Mouse (Mus musculus) brain, embryonic 14.5 days (tissue): ENCODE results near the gene Gmds.

ENCODE experiments used
- CTCF ChIP-seq: fragments of 200-500 bp; IDR thresholded peaks from 2 replicates; pipeline ENCODE4 v1.5.1; 2012; ENCODE audit warnings: inconsistent platforms, mild to moderate bottlenecking, moderate library complexity, borderline replicate concordance; ENCODE audit not compliant: insufficient read depth, insufficient read length; ENCODE audit errors: extremely low read depth
- POLR2A ChIP-seq: fragments of 200-500 bp; IDR thresholded peaks from 2 replicates; pipeline ENCODE4 v1.6.1; 2012; ENCODE audit warnings: mild to moderate bottlenecking, inconsistent platforms, borderline replicate concordance; ENCODE audit not compliant: poor library complexity, insufficient read depth, insufficient read length, severe bottlenecking; ENCODE audit errors: extremely low read depth

- TF ChIP-seq CTCF: no peak
- no peak for TF ChIP-seq POLR2A
These were observed 330.4 kb downstream of the Gmds start for GRCm38 (mm10) chr13:32008116-32008641.
